Comparison of ENCODE assay signal across 9 mouse cellular contexts in genomic region chr14:58069927-58070326, GRCm38 (mm10). TPM values are rescaled to one million over a fixed set of nuclear protein-coding genes. Genes with fewer than 3 reads are reported as not detected.
DNase-seq lines count a peak whose midpoint lies in the region; ATAC-seq and TF ChIP-seq lines count a peak whose summit lies in the region.
"Had no signal": no experiment of that assay in that cellular context is flagged by ENCODE, and none has a peak within 500 bp of the region (broad histone marks: within the 10 kb centered on the region; RNA-seq: fewer than 3 reads in every experiment).

No protein-coding gene starts in this region.

- no peak for TF ChIP-seq POLR2A in cortical plate, adult 2 months (IDR thresholded peaks at IDR 0.05; ENCODE audit: extremely low read depth, insufficient read depth, low read length)

- 2% methylated on average over 6 of the region's 6 CpGs for WGBS in heart, embryonic 11.5 days (ENCODE audit: insufficient replicate concordance)
- 3% methylated on average over 6 of the region's 6 CpGs for WGBS in hindbrain, embryonic 15.5 days
- 1% methylated on average over 6 of the region's 6 CpGs for WGBS in midbrain, embryonic 15.5 days

- ATAC-seq in heart, embryonic 11.5 days (replicated peaks; ENCODE audit: insufficient number of reproducible peaks, low FRiP score, low TSS enrichment): no peak
- no peak for ATAC-seq in hindbrain, embryonic 15.5 days (ENCODE audit: low FRiP score, low read depth)
- ATAC-seq in midbrain, embryonic 15.5 days (replicated peaks): no peak
- no peak for ATAC-seq in megakaryocyte progenitor cell, adult 5-6 weeks (replicated peaks; ENCODE audit: poor library complexity)

- H3K4me1 ChIP-seq in heart, embryonic 11.5 days (ENCODE audit: control insufficient read depth, insufficient read depth, low read length): 0 out of 2 replicates have a peak, but pooled peaks cover 4% of the 10 kb centered on the region
- no peaks in the 10 kb centered on the region for H3K4me1 ChIP-seq in cortical plate, adult 2 months (ENCODE audit: control insufficient read depth, insufficient read depth, low read length)
- peaks cover 40% of the 10 kb centered on the region for H3K4me1 ChIP-seq in hindbrain, embryonic 15.5 days (replicated peaks)
- H3K4me1 ChIP-seq in midbrain, embryonic 15.5 days: peaks cover 45% of the 10 kb centered on the region

- intact Hi-C loops in heart, postnatal 25 days (cut with DNase I): loop anchor here (10.0 kb wide), 2 partner anchors 215 to 715 kb away; no protein-coding TSS in a partner anchor

- DNase-seq in heart, postnatal 25 days (ENCODE audit: low spot score): no peak
- no peak for DNase-seq in layer of hippocampus, postnatal 25 days (ENCODE audit: extremely low spot score in 1 of 2, low spot score in 1 of 2)
- no peak for DNase-seq in MN1 (ENCODE audit: low spot score)

- no peaks in the 10 kb centered on the region for H3K36me3 ChIP-seq in heart, embryonic 11.5 days (ENCODE audit: control insufficient read depth, insufficient read depth, low read length)
- no peaks in the 10 kb centered on the region for H3K36me3 ChIP-seq in hindbrain, embryonic 15.5 days
- no peaks in the 10 kb centered on the region for H3K36me3 ChIP-seq in midbrain, embryonic 15.5 days (replicated peaks)

- no peak overlapping the region for H3K27ac ChIP-seq in heart, embryonic 11.5 days (ENCODE audit: low read depth, low read length)
- H3K27ac ChIP-seq in cortical plate, adult 2 months (ENCODE audit: insufficient read depth, low read length): no peak overlapping the region
- no peak overlapping the region for H3K27ac ChIP-seq in hindbrain, embryonic 15.5 days (replicated peaks)
- no peak overlapping the region for H3K27ac ChIP-seq in midbrain, embryonic 15.5 days
- H3K27ac ChIP-seq: liver, embryonic 14.5 days had no signal

- H3K9ac ChIP-seq in heart, embryonic 11.5 days (ENCODE audit: low read depth, low read length): peak overlapping the region; percentile 80; the same call in 1 of the 2 replicates
- peak overlapping the region; percentile 60; the same call in 1 of the 2 replicates for H3K9ac ChIP-seq in hindbrain, embryonic 15.5 days
- peak overlapping the region; percentile 9; the same call in 1 of the 2 replicates for H3K9ac ChIP-seq in midbrain, embryonic 15.5 days
- H3K9ac ChIP-seq: liver, embryonic 14.5 days had no signal

- TF ChIP-seq CTCF in cortical plate, adult 2 months (IDR thresholded peaks at IDR 0.05; ENCODE audit: extremely low read depth, insufficient read depth, low read length): no peak

- peak overlapping the region; percentile 88 for H3K4me2 ChIP-seq in heart, embryonic 11.5 days
- H3K4me2 ChIP-seq in hindbrain, embryonic 15.5 days: peak overlapping the region; percentile 100
- peak overlapping the region; percentile 97 for H3K4me2 ChIP-seq in midbrain, embryonic 15.5 days

- H3K4me3 ChIP-seq in heart, embryonic 11.5 days (ENCODE audit: low read depth, low read length): peak overlapping the region; percentile 61
- peak overlapping the region; percentile 78; the same call in 1 of the 2 replicates for H3K4me3 ChIP-seq in cortical plate, adult 2 months (ENCODE audit: insufficient read depth, low read length)
- H3K4me3 ChIP-seq in hindbrain, embryonic 15.5 days: peak overlapping the region; percentile 81
- peak overlapping the region; percentile 84 for H3K4me3 ChIP-seq in midbrain, embryonic 15.5 days

- peaks cover 30% of the 10 kb centered on the region for H3K27me3 ChIP-seq in heart, embryonic 11.5 days (ENCODE audit: control insufficient read depth, insufficient read depth, low read length)
- peaks cover 15% of the 10 kb centered on the region for H3K27me3 ChIP-seq in hindbrain, embryonic 15.5 days
- peaks cover 33% of the 10 kb centered on the region for H3K27me3 ChIP-seq in midbrain, embryonic 15.5 days (replicated peaks)

- H3K9me3 ChIP-seq in heart, embryonic 11.5 days (replicated peaks; ENCODE audit: control insufficient read depth, low read length): no peaks in the 10 kb centered on the region
- H3K9me3 ChIP-seq in hindbrain, embryonic 15.5 days: no peaks in the 10 kb centered on the region
- no peaks in the 10 kb centered on the region for H3K9me3 ChIP-seq in midbrain, embryonic 15.5 days

RNA-seq across cellular contexts. Expression of gene Fgf9, which starts 0.4 kb away (rescaled TPM):
- 8.9 and 9.1 TPM in 2 replicates for polyA plus RNA-seq in heart, embryonic 11.5 days (2014; fragmentation: Nextera tagmentation; extraction: Ambion mirVana)
- 1 to 10 TPM; 7.3 to 7.5 TPM for total RNA-seq in heart, postnatal 25 days (2021)
- polyA plus RNA-seq in cortical plate, adult 2 months (2012; rRNA removed): 18.0 and 20.5 TPM in 2 replicates
- 22.1 and 22.7 TPM in 2 replicates for polyA plus RNA-seq in hindbrain, embryonic 15.5 days (2015; fragmentation: Nextera tagmentation; extraction: Ambion mirVana)
- 20.8 and 21.0 TPM in 2 replicates for polyA plus RNA-seq in midbrain, embryonic 15.5 days (2015; fragmentation: Nextera tagmentation; extraction: Ambion mirVana)
- total RNA-seq in megakaryocyte progenitor cell, adult 5-6 weeks (2015): not detected in 2 replicates
- total RNA-seq in megakaryocyte progenitor cell, adult 5-6 weeks (2017): not detected in 2 replicates
- total RNA-seq in layer of hippocampus, postnatal 25 days (2021): 10 to 100 TPM; 15.5 to 18.6 TPM

Comparison
In these comparisons a context has a peak if more than half of its experiments do, and no peak if none do; other contexts are left out.
1. H3K9ac ChIP-seq: peak in every context shown above with its lines; median percentile 80 in heart, embryonic 11.5 days; 60 in hindbrain, embryonic 15.5 days; 9 in midbrain, embryonic 15.5 days.